Mouse (Mus musculus) neural tube, embryonic 13.5 days (tissue): ENCODE data around the gene Rela. TPM values are rescaled to one million over a fixed set of nuclear protein-coding genes. Genes with fewer than 3 reads are reported as not detected.

Source experiments
- ATAC-seq: fragments of 200-750 bp; cut with Nextera tagmentation; 2 replicates; pipeline ENCODE4 v1.8.0; 2017; ENCODE audit warnings: low read depth, mild to moderate bottlenecking, moderate TSS enrichment, moderate library complexity
- H3K27ac ChIP-seq: fragments of 300-500 bp; sonication (generic); replicated peaks from 2 replicates; pipeline ENCODE4 v1.5.1; 2015; ENCODE audit warnings: moderate library complexity, mild to moderate bottlenecking, inconsistent platforms
- H3K27me3 ChIP-seq: fragments of 300-500 bp; sonication (generic); 2 replicates; pipeline ENCODE4 v1.6.1; 2015; ENCODE audit warnings: mild to moderate bottlenecking, inconsistent platforms
- H3K36me3 ChIP-seq: fragments of 300-500 bp; sonication (generic); 2 replicates; pipeline ENCODE4 v1.6.1; 2015; ENCODE audit warnings: mild to moderate bottlenecking, inconsistent platforms
- H3K4me1 ChIP-seq: fragments of 300-500 bp; sonication (generic); replicated peaks from 2 replicates; pipeline ENCODE4 v1.6.1; 2015; ENCODE audit warnings: inconsistent platforms
- H3K4me2 ChIP-seq: fragments of 300-500 bp; sonication (generic); 2 replicates; pipeline ENCODE4 v1.6.1; 2015; ENCODE audit warnings: inconsistent platforms, mild to moderate bottlenecking, moderate library complexity
- H3K4me3 ChIP-seq: fragments of 300-500 bp; sonication (generic); 2 replicates; pipeline ENCODE4 v1.5.1; 2015; ENCODE audit warnings: mild to moderate bottlenecking, inconsistent platforms
- H3K9ac ChIP-seq: fragments of 300-500 bp; sonication (generic); 2 replicates; pipeline ENCODE4 v1.6.1; 2015; ENCODE audit warnings: moderate library complexity, mild to moderate bottlenecking, inconsistent platforms
- H3K9me3 ChIP-seq: fragments of 300-500 bp; sonication (generic); 2 replicates; pipeline ENCODE4 v1.6.1; 2016; ENCODE audit warnings: inconsistent platforms
- WGBS: fragments of 180-500 bp; shearing (Covaris S2); methylation state at CpG from one replicate; pipeline ENCODE4 v1.1.7; 2015; 5-methylcytosine and 5-hydroxymethylcytosine counted together
- microRNA-seq: library from miRNA; unstranded; fragments of <30 nt; microRNA quantifications from one replicate; pipeline ENCODE4, GENCODE M21; 2016
- polyA plus RNA-seq: library from polyadenylated mRNA; unstranded; fragments of >200 nt; fragmentation: Nextera tagmentation; extraction: Ambion mirVana; gene quantifications from 2 replicates; pipeline ENCODE4 v1.2.1, GENCODE M21; 2015

The Rela gene
- polyA plus RNA-seq, 1 experiment from 2014 or later, result 33.8 TPM

GRCm38 (mm10) chr19:5692913-5693396 lies 55.7 kb downstream of the Rela start:
- peak overlapping the region; percentile 93 for H3K4me2 ChIP-seq
- 74% methylated on average over 10 of the region's 10 CpGs for WGBS
- no peaks in the 10 kb centered on the region for H3K9me3 ChIP-seq
- peak overlapping the region; percentile 90 for H3K9ac ChIP-seq
- peaks cover 60% of the 10 kb centered on the region for H3K4me1 ChIP-seq
- peak overlapping the region; percentile 76 for H3K4me3 ChIP-seq
- peaks cover 69% of the 10 kb centered on the region for H3K36me3 ChIP-seq
- peaks cover 9% of the 10 kb centered on the region; the same call in 1 of the 2 replicates for H3K27me3 ChIP-seq
- H3K27ac ChIP-seq, result peak overlapping the region; percentile 67
- ATAC-seq, result no peak

DNA sequence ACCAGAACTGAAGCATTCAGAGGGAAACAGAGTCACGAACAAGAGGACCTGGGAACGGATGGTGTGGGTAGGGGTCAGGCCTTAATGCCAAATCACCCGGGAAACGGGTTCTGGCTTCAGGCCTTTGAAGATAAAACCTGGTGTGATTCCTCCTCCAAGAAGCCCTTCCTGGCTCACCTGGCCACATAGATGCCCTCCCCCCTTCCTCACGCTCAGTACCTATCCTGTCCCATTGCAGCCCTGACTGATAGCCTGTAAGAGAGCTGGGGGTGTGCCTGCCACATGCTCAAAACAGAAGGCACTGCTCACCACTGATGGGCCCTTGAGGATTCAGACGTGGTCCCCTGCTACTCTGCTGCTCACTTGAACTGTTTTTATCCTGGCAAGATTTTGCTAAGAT lies 56.5 kb downstream of the Rela start:
- no peaks in the 10 kb centered on the region for H3K9me3 ChIP-seq
- no peak for ATAC-seq
- H3K4me1 ChIP-seq, result peaks cover 58% of the 10 kb centered on the region
- H3K4me2 ChIP-seq, result 0 out of 2 replicates have a peak overlapping the region, but pooled peaks have one; percentile 93
- WGBS, result 88% methylated on average over 6 of the region's 6 CpGs
- peaks cover 78% of the 10 kb centered on the region for H3K36me3 ChIP-seq
- no peak overlapping the region for H3K27ac ChIP-seq
- no peak overlapping the region; the same call in 1 of the 2 replicates for H3K4me3 ChIP-seq
- peak overlapping the region; percentile 45; the same call in 1 of the 2 replicates for H3K9ac ChIP-seq
- peaks cover 9% of the 10 kb centered on the region; the same call in 1 of the 2 replicates for H3K27me3 ChIP-seq

DNA sequence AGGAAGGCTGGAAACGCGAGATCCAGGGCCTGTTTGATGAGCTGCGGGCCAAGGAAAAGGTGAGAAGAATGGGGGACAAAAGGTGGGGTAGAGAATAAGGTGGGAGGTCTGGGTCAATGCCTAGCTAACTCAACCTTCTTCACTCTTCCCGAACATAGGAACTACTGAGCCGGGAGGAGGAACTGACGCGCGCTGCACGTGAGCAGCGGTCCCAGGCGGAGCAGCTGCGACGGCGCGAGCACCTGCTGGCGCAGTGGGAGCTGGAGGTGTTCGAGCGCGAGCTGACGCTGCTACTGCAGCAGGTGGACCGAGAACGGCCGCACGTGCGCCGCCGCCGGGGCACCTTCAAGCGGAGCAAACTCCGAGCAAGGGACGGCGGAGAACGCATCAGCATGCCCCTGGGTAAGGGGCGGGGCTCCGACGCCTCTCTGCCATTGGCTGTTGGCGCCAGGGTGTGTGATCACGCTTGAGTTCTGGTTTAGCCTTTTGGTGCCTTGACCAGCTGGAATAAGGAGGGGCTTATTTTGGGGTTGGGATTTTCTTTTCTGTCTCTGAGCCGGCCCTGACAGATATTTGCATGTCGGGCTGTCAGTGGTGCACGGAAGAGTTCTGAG lies 58.7 kb downstream of the Rela start:
- peaks cover 42% of the 10 kb centered on the region for H3K4me1 ChIP-seq
- H3K4me2 ChIP-seq, result peak overlapping the region; percentile 55
- peaks cover 93% of the 10 kb centered on the region for H3K36me3 ChIP-seq
- H3K4me3 ChIP-seq, result peak overlapping the region; percentile 31
- H3K9me3 ChIP-seq, result no peaks in the 10 kb centered on the region
- WGBS, result 7% methylated on average over 41 of the region's 41 CpGs
- peaks cover 9% of the 10 kb centered on the region; the same call in 1 of the 2 replicates for H3K27me3 ChIP-seq
- no peak for ATAC-seq
- H3K27ac ChIP-seq, result no peak overlapping the region
- peak overlapping the region; percentile 47; the same call in 1 of the 2 replicates for H3K9ac ChIP-seq

Small RNAs within 50 kb of the gene (microRNA-seq; reads per million reads assigned to microRNA genes)
- gene Mir6987, result not detected

Other genes with a start within 250 kb of the Rela start
- gene Sart1, start 248.8 kb upstream of the Rela start, polyA plus RNA-seq, result 72.2 and 74.8 TPM in 2 replicates
- 0.20 TPM in 1 of 2 replicates, not detected in the other for gene Tsga10ip, start 235.0 kb upstream of the Rela start, polyA plus RNA-seq
- 318 and 326 TPM in 2 replicates for gene Drap1, start 212.5 kb upstream of the Rela start, polyA plus RNA-seq
- gene AI837181, start 212.3 kb upstream of the Rela start, polyA plus RNA-seq, result 69.5 and 75.5 TPM in 2 replicates
- gene Fosl1, start 189.9 kb upstream of the Rela start, polyA plus RNA-seq, result 0.59 TPM in 1 of 2 replicates, not detected in the other
- 10.7 and 11.1 TPM in 2 replicates for gene Ccdc85b, start 179.6 kb upstream of the Rela start, polyA plus RNA-seq
- 163 and 164 TPM in 2 replicates for gene Fibp, start 176.9 kb upstream of the Rela start, polyA plus RNA-seq
- gene Ctsw, start 169.0 kb upstream of the Rela start, polyA plus RNA-seq, result 3.2 and 5.6 TPM in 2 replicates
- 56.9 and 60.8 TPM in 2 replicates for gene Efemp2, start 163.5 kb upstream of the Rela start, polyA plus RNA-seq
- gene Mus81, start 149.1 kb upstream of the Rela start, polyA plus RNA-seq, result 40.4 and 43.2 TPM in 2 replicates
- gene Cfl1, start 147.0 kb upstream of the Rela start, polyA plus RNA-seq, result 3,494 and 3,643 TPM in 2 replicates
- not detected in 2 replicates for gene 1700020D05Rik, start 133.7 kb upstream of the Rela start, polyA plus RNA-seq
- gene Snx32, start 126.9 kb upstream of the Rela start, polyA plus RNA-seq, result 69.9 and 74.3 TPM in 2 replicates
- gene Ovol1, start 76.8 kb upstream of the Rela start, polyA plus RNA-seq, result 0.11 TPM in 1 of 2 replicates, not detected in the other
- 2.9 and 3.5 TPM in 2 replicates for gene Ap5b1, start 69.5 kb upstream of the Rela start, polyA plus RNA-seq
- 79.2 and 87.8 TPM in 2 replicates for gene Rnaseh2c, start 35.6 kb upstream of the Rela start, polyA plus RNA-seq
- 72.3 and 77.2 TPM in 2 replicates for gene Kat5, start 27.2 kb upstream of the Rela start, polyA plus RNA-seq
- gene Sipa1, start 26.2 kb downstream of the Rela start, polyA plus RNA-seq, result 19.1 and 19.8 TPM in 2 replicates
- 17.4 and 18.0 TPM in 2 replicates for gene Map3k11, start 51.3 kb downstream of the Rela start, polyA plus RNA-seq
- 23.0 TPM in 2 replicates for gene Pcnx3, start 51.4 kb downstream of the Rela start, polyA plus RNA-seq
- gene Kcnk7, start 66.9 kb downstream of the Rela start, polyA plus RNA-seq, result not detected in 2 replicates
- gene Ehbp1l1, start 88.8 kb downstream of the Rela start, polyA plus RNA-seq, result 8.3 and 9.6 TPM in 2 replicates
- gene Fam89b, start 92.2 kb downstream of the Rela start, polyA plus RNA-seq, result 186 and 194 TPM in 2 replicates
- gene Ltbp3, start 103.4 kb downstream of the Rela start, polyA plus RNA-seq, result 16.0 and 17.0 TPM in 2 replicates
- 66.7 and 69.8 TPM in 2 replicates for gene Scyl1, start 133.9 kb downstream of the Rela start, polyA plus RNA-seq
- 21.1 and 23.3 TPM in 2 replicates for gene Frmd8, start 237.8 kb downstream of the Rela start, polyA plus RNA-seq
- gene Slc25a45, start 240.3 kb downstream of the Rela start, polyA plus RNA-seq, result 1.6 and 2.3 TPM in 2 replicates